4 mouse cellular contexts compared by ENCODE assay signal in the genomic region with DNA sequence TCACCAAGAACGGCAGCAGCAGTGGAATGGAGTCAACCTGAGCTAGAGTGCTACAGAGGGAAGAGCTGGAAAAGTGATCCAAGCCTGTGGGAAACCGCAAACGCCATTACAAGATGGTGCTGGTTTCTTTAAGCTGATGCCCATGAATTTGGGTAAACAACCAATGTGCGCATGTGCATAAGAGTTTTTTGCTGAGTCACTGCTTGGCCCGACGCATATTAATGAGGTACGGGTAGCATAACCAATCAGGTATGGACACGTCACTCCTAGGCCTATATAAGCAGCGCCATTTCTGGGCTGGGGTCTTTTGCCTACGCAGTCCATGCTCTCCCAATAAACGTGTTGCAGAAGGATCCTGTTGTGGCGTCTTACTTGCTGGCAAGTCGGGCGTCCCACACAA. TPM values are rescaled to one million over a fixed set of nuclear protein-coding genes. Genes with fewer than 3 reads are reported as not detected.
DNase-seq lines count a peak whose midpoint lies in the region; TF ChIP-seq lines count a peak whose summit lies in the region.
"Not testable (repeated sequence)": the region's sequence is repeated elsewhere in the genome, so short reads cannot be mapped to it uniquely, and the experiment has no call there.
"Had no signal": no experiment of that assay in that cellular context is flagged by ENCODE, and none has a peak within 500 bp of the region (broad histone marks: within the 10 kb centered on the region; RNA-seq: fewer than 3 reads in every experiment).

No protein-coding gene starts in this region.

- not testable (repeated sequence) for H3K36me3 ChIP-seq in ES-E14 (ENCODE audit: control insufficient read depth, insufficient read depth, low read length, poor library complexity, severe bottlenecking)

- in situ Hi-C loops in ES-E14 (cut with MboI; ENCODE audit: low sequenced_read_pairs in 2 of 2, unreplicated experiment in 2 of 2): not testable (repeated sequence)

- not testable (repeated sequence) for H3K9me3 ChIP-seq in ES-E14 (ENCODE audit: control insufficient read depth, insufficient read depth, low read depth, low read length)

- H3K27ac ChIP-seq in ES-E14 (ENCODE audit: insufficient read depth, low read depth, low read length, poor library complexity, severe bottlenecking): not testable (repeated sequence)

- not testable (repeated sequence) for DNase-seq in ES-E14 (ENCODE audit: low read depth, low spot score)
- DNase-seq in R1 (ENCODE audit: low read depth, low spot score): peak; percentile 62

- not testable (repeated sequence) for H3K9ac ChIP-seq in ES-E14 (ENCODE audit: insufficient read depth, low read depth, low read length, poor library complexity, severe bottlenecking)

- H3K4me3 ChIP-seq in ES-E14 (ENCODE audit: insufficient read depth in 1 of 2, low read depth in 1 of 2, low read length in 2 of 2, poor library complexity in 1 of 2, severe bottlenecking in 1 of 2): not testable (repeated sequence)

- not testable (repeated sequence) for H3K4me1 ChIP-seq in ES-E14 (ENCODE audit: control insufficient read depth in 2 of 2, insufficient read depth in 2 of 2, low read length in 2 of 2, poor library complexity in 1 of 2)

TF ChIP-seq in ES-E14, 5 proteins besides CTCF, POLR2A, EP300 and RAD21:
- TF ChIP-seq MAFK (IDR thresholded peaks at IDR 0.05; ENCODE audit: insufficient read depth, low read depth, low read length): peak; percentile 69

RNA-seq across cellular contexts. Expression of a gene that starts 14.2 kb away (rescaled TPM):
- total RNA-seq in ES-E14 (2012; rRNA removed): 32.9 and 33.2 TPM in 2 replicates

RNA-seq across cellular contexts. Expression of a gene that starts 58.9 kb away (rescaled TPM):
- total RNA-seq in ES-E14 (2012; rRNA removed): 15.5 and 21.0 TPM in 2 replicates
- total RNA-seq: CH12.LX, MEL had no signal
